Mouse (Mus musculus): ENCODE results near the gene Arhgap21.
A peak's percentile ranks its signal among the peaks of the same experiment; 100 is the strongest.

GRCm38 (mm10) chr2:20898684-20899083 lies 70.0 kb downstream of the Arhgap21 start:
- TF ChIP-seq POLR2A (IDR thresholded peaks at IDR 0.05; ENCODE audit: borderline replicate concordance, extremely low read depth, low read depth, low read length) = no peak
- peak; percentile 90 for TF ChIP-seq CTCF (IDR thresholded peaks at IDR 0.05; ENCODE audit: insufficient read depth, low read length)

All from lung, adult 2 months (tissue).